Mouse (Mus musculus): ENCODE results near the gene Slit3.

- TF ChIP-seq CTCF (IDR thresholded peaks at IDR 0.05; ENCODE audit: extremely low read depth, insufficient read length, insufficient replicate concordance, low read depth, low read length) (no peak), POLR2A (IDR thresholded peaks at IDR 0.05; ENCODE audit: low read depth, low read length) (no peak)
Measured at GRCm38 (mm10) chr11:35317775-35318432, 196.9 kb downstream of the Slit3 start.
